Mouse (Mus musculus) splenic B cell, adult 2 months (primary cell): ENCODE results near the gene Pagr1b.

Source experiments
- DNase-seq: peaks from one replicate; pipeline ENCODE4 v3.0.0-alpha.2; 2011; ENCODE audit warnings: low read depth, low spot score
- H3K27me3 ChIP-seq: 2 replicates; pipeline ENCODE4 v1.6.1; 2012; ENCODE audit warnings: mild to moderate bottlenecking, low read length, moderate library complexity, mixed read lengths; ENCODE audit not compliant: control insufficient read depth, poor library complexity, insufficient read depth, severe bottlenecking
- H3K36me3 ChIP-seq: 2 replicates; pipeline ENCODE4 v1.6.1; 2012; ENCODE audit warnings: mild to moderate bottlenecking, low read length, moderate library complexity, mixed read lengths; ENCODE audit not compliant: control insufficient read depth, poor library complexity, insufficient read depth, severe bottlenecking

Pagr1b gene

DNA sequence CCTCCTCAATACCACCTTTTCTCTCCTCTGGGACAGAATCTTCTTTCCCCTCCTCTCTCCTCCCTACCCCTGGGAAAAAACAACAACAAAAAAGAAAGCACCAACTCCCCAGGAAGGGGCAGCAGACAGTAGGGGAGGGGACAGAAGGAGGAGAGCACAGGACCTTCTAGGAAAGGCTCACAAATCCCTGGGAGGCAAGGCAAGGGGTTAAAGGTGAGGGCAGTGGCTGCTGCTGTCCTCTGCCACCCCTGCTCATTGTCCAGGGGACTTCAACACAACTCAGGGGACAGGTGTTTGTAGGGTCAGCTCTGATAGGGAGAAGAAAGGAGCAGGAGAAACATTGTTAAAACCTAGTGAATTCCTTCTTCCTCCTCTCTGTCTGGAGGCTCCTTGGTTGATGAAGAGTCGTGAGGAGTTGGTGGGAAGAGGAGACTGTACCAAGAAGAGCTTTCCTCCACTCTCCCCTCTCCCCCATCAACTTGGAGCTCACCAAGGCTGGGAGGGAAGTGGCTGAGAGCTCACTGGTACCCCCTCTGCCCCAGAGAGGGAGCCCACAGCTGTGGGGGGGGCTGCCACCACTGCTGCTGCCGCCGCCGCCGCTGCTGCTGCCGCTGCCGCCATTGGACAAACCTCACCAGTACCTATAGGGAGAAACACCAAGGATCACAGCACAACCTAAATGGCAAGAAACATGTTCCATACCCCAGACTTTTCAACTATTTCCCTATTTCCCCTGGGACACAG is 6.4 kb upstream of the Pagr1b start:
- peaks cover 8% of the 10 kb centered on the region for H3K36me3 ChIP-seq
- DNase-seq: no peak
- no peaks in the 10 kb centered on the region for H3K27me3 ChIP-seq

DNA sequence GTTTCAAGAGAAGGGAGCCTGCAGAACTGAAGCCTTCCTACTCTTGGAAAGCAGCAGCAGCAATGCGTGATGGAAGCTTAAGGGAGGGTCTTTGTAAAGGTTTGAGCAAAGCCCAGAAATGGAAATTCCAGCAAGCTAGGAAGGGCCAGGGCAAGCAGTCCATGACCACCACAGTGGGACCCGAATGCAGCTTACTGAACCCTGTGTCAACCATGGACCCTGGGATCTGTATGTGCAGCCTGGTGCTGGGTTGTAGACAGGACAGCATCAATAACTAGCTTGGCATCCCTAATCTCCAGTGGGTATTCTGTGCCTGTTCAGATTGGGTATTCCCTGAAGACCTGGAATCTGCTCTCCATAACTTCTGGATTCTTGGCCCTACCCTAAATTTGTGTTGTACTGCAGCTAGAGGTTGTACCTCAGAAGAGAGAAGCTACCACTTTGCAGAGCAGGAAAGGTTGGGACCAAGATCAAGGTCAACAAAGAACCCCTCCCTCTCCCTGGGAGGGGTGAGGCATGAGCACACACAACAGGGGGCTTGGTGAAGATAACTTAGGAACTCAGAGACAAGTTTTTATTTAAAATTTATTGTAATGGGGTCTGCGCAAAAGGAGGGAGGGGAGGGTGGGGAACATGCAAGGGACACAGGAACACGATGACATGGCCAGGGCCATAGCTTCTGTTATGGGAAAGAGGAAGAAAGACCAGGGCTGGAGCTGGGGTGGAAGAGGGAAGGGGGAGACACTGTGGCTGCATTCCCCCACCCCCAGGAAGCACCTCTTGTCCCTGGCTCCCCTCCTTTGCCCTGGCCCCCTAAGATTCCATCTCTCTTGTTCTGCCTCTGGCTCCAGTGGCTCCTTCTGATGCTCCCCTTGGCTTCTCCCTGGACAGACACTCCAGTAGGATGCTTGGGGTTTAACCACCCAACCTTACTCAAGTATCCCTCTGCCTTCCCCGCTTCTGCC is 5.6 kb upstream of the Pagr1b start:
- Histone ChIP-seq H3K27me3 (no peaks in the 10 kb centered on the region), H3K36me3 (peaks cover 8% of the 10 kb centered on the region)
- no peak for DNase-seq

DNA sequence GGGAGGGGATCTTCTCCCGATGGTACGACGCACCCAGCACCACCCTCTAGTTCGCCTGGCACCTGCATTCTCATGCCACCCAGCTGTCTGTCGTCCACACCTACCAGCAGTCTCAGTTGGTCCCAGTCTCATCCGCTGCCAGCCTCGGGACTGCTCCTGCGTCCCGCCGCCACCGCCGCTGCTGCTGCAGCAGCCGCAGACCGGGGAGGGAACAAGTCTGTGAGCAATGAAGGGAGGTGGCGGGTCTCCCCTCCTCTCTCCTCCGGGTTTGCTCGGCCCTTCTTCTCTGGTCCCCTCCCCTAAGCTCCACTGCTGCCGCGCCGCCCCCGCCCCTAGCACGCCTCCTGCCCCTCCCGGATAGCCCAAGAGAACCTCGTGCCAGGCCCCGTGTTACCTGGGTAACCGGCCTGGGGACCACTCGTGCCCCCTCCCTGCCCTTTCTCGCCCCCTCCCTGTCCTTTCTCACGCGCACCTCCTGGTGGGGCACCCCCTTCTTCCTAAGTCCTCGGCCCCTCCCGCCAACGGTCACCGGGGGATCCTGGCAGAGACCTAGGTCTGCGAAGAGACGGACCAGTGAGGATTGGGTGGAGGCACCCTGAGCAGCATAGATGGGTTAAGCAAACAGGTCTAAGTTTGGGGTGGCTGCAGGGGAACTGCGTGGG is 4.7 kb upstream of the Pagr1b start, which contains the start of the genes Gm42742 and Prrt2:
Gene Gm42742, minus strand, starts transcription at position 197 of the 662 bp plus-strand sequence.
Gene Prrt2, minus strand, starts transcription at position 311 of the 662 bp plus-strand sequence.
- H3K27me3 ChIP-seq: no peaks in the 10 kb centered on the region
- H3K36me3 ChIP-seq: peaks cover 8% of the 10 kb centered on the region
- peak; percentile 37 for DNase-seq

GRCm38 (mm10) chr7:127020491-127020890 is 4.2 kb upstream of the Pagr1b start:
- no peak for DNase-seq
- Histone ChIP-seq H3K36me3 (peaks cover 8% of the 10 kb centered on the region), H3K27me3 (no peaks in the 10 kb centered on the region)

- Histone ChIP-seq H3K36me3 (peaks cover 8% of the 10 kb centered on the region), H3K27me3 (no peaks in the 10 kb centered on the region)
- DNase-seq: no peak
Observed at GRCm38 (mm10) chr7:127020031-127020430, 3.7 kb upstream of the Pagr1b start.

DNA sequence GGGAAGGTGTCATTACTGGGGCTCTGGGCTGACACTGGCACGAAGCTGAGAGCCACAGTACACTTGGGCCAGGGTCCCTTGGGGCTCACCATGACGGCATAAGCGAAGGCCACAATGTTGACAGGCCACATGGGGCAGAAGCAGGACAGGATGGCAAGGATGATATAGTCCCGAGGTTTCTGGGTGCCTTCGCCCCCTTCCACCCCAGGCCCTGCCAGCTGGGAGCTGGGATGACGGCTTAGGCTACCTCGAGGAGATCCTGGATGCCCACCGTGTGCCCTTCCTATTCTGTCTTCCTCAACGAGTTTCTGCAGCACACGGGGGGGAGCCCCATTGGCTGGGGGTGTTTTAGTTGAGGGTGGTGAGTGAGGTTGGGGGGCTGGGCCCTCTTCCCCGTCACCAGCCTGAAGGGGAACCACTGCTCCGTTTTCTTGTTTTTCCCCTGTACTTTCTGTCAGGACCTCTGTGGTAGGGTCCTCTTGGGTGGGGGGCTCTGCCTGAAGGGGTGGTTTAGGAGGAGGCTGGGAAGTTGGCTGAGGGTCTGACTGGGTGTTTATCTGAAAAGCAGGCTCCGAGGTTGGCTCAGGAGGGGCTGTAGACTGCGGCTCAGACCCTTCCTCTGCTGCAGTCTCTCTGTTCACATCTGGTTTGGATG is 3.1 kb upstream of the Pagr1b start:
- peaks cover 8% of the 10 kb centered on the region for H3K36me3 ChIP-seq
- no peaks in the 10 kb centered on the region for H3K27me3 ChIP-seq
- no peak for DNase-seq

GRCm38 (mm10) chr7:127018416-127019305 is 2.4 kb upstream of the Pagr1b start:
- no peak for DNase-seq
- no peaks in the 10 kb centered on the region for H3K27me3 ChIP-seq
- peaks cover 2% of the 10 kb centered on the region for H3K36me3 ChIP-seq

DNA sequence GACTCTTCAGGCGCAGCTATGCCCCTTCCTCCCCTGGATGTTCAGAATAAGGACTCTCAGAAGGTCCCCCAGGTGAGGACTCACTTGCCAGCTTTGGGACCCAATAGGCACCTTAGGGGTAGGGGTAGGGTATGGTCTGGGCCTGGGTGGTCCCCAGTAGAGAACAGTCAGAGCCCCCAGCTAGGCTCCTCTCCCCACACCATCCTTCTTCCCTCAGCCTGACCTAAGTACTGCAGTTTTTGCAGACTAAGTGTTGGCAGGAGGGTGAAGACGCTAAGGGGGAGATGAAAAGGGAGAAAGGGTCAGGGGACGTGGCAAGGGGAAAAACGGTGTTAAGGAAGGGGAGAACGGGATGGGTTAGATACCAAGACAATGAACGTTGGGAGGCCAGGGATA is 1.7 kb upstream of the Pagr1b start:
- H3K27me3 ChIP-seq: no peaks in the 10 kb centered on the region
- no peak for DNase-seq
- H3K36me3 ChIP-seq: no peaks in the 10 kb centered on the region; the same call in 1 of the 2 replicates

DNA sequence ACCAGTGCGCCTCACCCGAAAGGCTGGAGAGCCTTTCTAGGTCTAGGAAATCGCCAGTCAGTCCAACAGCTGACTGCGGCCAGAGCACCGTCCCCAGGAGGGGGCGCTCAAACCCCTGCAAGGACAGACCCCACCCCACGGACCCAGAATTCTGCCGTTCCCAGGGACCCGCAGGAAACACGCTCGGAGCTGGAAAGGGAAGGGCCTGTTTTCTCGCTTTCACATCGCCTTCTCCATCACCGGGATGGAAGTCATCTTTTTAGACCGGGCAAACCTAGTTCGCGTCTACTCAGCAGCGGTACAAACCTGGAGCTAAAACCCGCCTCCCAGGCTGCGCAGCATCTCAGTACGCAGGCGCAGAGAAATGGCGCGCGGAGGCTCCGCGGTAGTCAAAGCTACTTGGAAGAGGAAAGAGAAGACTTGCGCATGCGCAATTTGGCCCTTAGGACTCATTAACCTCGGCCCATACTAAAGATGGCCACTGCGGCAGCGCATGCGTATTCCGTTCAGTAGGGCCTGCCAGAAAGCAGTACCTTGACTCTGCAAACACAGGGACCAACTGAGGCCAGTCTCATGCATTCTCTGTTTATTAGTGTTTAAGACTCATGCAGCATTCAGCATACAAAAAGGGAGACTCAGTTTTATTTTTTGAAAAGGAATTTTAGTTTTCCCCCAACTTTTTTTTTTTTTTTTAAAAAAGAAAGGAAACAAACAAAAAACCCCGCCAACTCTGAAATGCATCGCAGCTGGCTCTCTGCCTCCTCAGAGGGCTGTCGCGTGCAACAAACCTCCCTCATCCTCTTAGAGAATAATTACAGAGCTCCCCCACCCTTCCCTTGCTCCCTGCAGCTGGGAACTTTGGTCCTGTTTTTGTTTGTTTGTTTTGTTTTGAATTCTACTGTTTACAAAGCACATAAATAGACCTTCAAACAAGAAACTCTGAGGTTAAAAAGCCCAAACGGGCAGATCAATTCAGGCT is 976 bp upstream of the Pagr1b start, which contains the start of gene Pagr1a:
Gene Pagr1a, minus strand, starts transcription at position 382 of the 979 bp plus-strand sequence.
- Histone ChIP-seq H3K27me3 (no peaks in the 10 kb centered on the region), H3K36me3 (no peaks in the 10 kb centered on the region; the same call in 1 of the 2 replicates)
- DNase-seq: peak; percentile 100

DNA sequence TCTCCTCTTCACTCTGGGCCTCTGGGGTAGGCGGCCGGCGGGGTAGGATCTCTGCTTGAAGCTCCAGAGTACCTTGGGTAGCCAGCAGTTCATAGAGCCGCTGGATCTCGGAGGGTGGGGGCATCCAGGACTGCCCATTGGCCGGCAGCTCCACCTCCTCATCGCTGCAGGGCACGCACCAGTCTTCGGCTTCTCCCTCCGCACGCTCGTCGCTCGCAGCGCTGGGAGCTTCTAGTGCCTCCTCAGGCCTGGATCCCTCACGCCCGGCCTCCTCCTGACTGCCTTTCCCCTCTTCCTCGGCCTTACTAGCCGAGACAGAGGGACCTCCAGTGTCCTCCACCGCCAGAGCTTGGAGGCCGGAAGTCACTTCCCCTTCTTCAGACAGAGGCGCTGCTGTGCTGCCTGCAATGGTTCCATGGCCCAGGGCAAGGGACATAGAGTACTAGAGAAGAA is 228 bp upstream of the Pagr1b start:
- Histone ChIP-seq H3K36me3 (no peaks in the 10 kb centered on the region; the same call in 1 of the 2 replicates), H3K27me3 (no peaks in the 10 kb centered on the region)
- DNase-seq: no peak

- DNase-seq: peak; percentile 46
- Histone ChIP-seq H3K27me3 (no peaks in the 10 kb centered on the region), H3K36me3 (no peaks in the 10 kb centered on the region; the same call in 1 of the 2 replicates)
Observed at GRCm38 (mm10) chr7:127016081-127016480, 203 bp downstream of the Pagr1b start.

GRCm38 (mm10) chr7:127014993-127015392 is 1.3 kb downstream of the Pagr1b start:
- Histone ChIP-seq H3K36me3 (no peaks in the 10 kb centered on the region; the same call in 1 of the 2 replicates), H3K27me3 (no peaks in the 10 kb centered on the region)
- DNase-seq: no peak
